Mouse (Mus musculus): Measurements from ENCODE around the gene Frat2. TPM values are rescaled to one million over a fixed set of nuclear protein-coding genes. Genes with fewer than 3 reads are reported as not detected.

Gene Frat2
- polyA plus RNA-seq, 1 experiment: 14.6 TPM

GRCm38 (mm10) chr19:41797536-41797935 lies 50.4 kb downstream of the Frat2 start:
- TF ChIP-seq CTCF (IDR thresholded peaks at IDR 0.05; ENCODE audit: borderline replicate concordance, extremely low read depth, insufficient read depth, insufficient read length) (no peak), POLR2A (IDR thresholded peaks at IDR 0.05; ENCODE audit: borderline replicate concordance, extremely low read depth, insufficient read depth, insufficient read length, poor library complexity, severe bottlenecking) (no peak)
- no peak for DNase-seq (ENCODE audit: low read depth)

GRCm38 (mm10) chr19:41796789-41797327 lies 51.1 kb downstream of the Frat2 start:
- DNase-seq (ENCODE audit: low read depth): no peak
- TF ChIP-seq POLR2A (IDR thresholded peaks at IDR 0.05; ENCODE audit: borderline replicate concordance, extremely low read depth, insufficient read depth, insufficient read length, poor library complexity, severe bottlenecking): no peak
- no peak for TF ChIP-seq CTCF (IDR thresholded peaks at IDR 0.05; ENCODE audit: borderline replicate concordance, extremely low read depth, insufficient read depth, insufficient read length)

- TF ChIP-seq POLR2A (IDR thresholded peaks at IDR 0.05; ENCODE audit: borderline replicate concordance, extremely low read depth, insufficient read depth, insufficient read length, poor library complexity, severe bottlenecking) (no peak), CTCF (IDR thresholded peaks at IDR 0.05; ENCODE audit: borderline replicate concordance, extremely low read depth, insufficient read depth, insufficient read length) (no peak)
- no peak for DNase-seq (ENCODE audit: low read depth)
Measured at GRCm38 (mm10) chr19:41796148-41796760, 51.7 kb downstream of the Frat2 start.

Other genes with a start within 250 kb of the Frat2 start
- gene Slit1, start 104.5 kb downstream of the Frat2 start, polyA plus RNA-seq (2012; rRNA removed): 31.8 and 51.5 TPM in 2 replicates
- 10.4 and 13.3 TPM in 2 replicates for gene Arhgap19, start 46.1 kb downstream of the Frat2 start, polyA plus RNA-seq (2012; rRNA removed)
- gene Frat1, start 18.2 kb downstream of the Frat2 start, polyA plus RNA-seq (2012; rRNA removed): 12.0 and 14.8 TPM in 2 replicates
- gene Rrp12, start 48.0 kb upstream of the Frat2 start, polyA plus RNA-seq (2012; rRNA removed): 14.7 and 17.1 TPM in 2 replicates
- gene Pgam1, start 63.8 kb upstream of the Frat2 start, polyA plus RNA-seq (2012; rRNA removed): 420 and 445 TPM in 2 replicates
- 30.5 and 31.5 TPM in 2 replicates for gene Exosc1, start 85.3 kb upstream of the Frat2 start, polyA plus RNA-seq (2012; rRNA removed)
- 85.1 and 121 TPM in 2 replicates for gene Zdhhc16, start 85.3 kb upstream of the Frat2 start, polyA plus RNA-seq (2012; rRNA removed)
- gene Mms19, start 133.0 kb upstream of the Frat2 start, polyA plus RNA-seq (2012; rRNA removed): 66.3 and 88.7 TPM in 2 replicates
- 20.0 and 20.9 TPM in 2 replicates for gene Ubtd1, start 133.6 kb upstream of the Frat2 start, polyA plus RNA-seq (2012; rRNA removed)
- 0.34 and 0.38 TPM in 2 replicates for gene Ankrd2, start 187.9 kb upstream of the Frat2 start, polyA plus RNA-seq (2012; rRNA removed)
- gene Hoga1, start 197.5 kb upstream of the Frat2 start, polyA plus RNA-seq (2012; rRNA removed): 1.2 and 1.7 TPM in 2 replicates
- gene 4933411K16Rik, start 204.1 kb upstream of the Frat2 start, polyA plus RNA-seq (2012; rRNA removed): 0.09 and 0.29 TPM in 2 replicates
- 128 and 144 TPM in 2 replicates for gene Morn4, start 238.2 kb upstream of the Frat2 start, polyA plus RNA-seq (2012; rRNA removed)
- gene Pi4k2a, start 242.3 kb upstream of the Frat2 start, polyA plus RNA-seq (2012; rRNA removed): 41.3 and 44.6 TPM in 2 replicates